ENCODE assay signal across 29 mouse cellular contexts in genomic region chr4:123215367-123215766, GRCm38 (mm10). TPM values are rescaled to one million over a fixed set of nuclear protein-coding genes. Genes with fewer than 3 reads are reported as not detected.
DNase-seq lines count a peak whose midpoint lies in the region; ATAC-seq lines count a peak whose summit lies in the region.
"Had no signal": no experiment of that assay in that cellular context is flagged by ENCODE, and none has a peak within 500 bp of the region (broad histone marks: within the 10 kb centered on the region; RNA-seq: fewer than 3 reads in every experiment).

No protein-coding gene starts in this region.

- H3K9me3 ChIP-seq in hindbrain, embryonic 15.5 days, result no peaks in the 10 kb centered on the region
- H3K9me3 ChIP-seq in hindbrain, embryonic 12.5 days (replicated peaks), result no peaks in the 10 kb centered on the region
- no peaks in the 10 kb centered on the region for H3K9me3 ChIP-seq in forebrain, embryonic 15.5 days
- H3K9me3 ChIP-seq in midbrain, embryonic 15.5 days, result no peaks in the 10 kb centered on the region
- H3K9me3 ChIP-seq: embryonic facial prominence, embryonic 13.5 days; intestine, embryonic 15.5 days; limb, embryonic 10.5 days; limb, embryonic 15.5 days had no signal

- H3K27me3 ChIP-seq in hindbrain, embryonic 15.5 days, result no peaks in the 10 kb centered on the region
- 0 out of 2 replicates have a peak, but pooled peaks cover 4% of the 10 kb centered on the region for H3K27me3 ChIP-seq in hindbrain, embryonic 12.5 days
- no peaks in the 10 kb centered on the region for H3K27me3 ChIP-seq in forebrain, embryonic 15.5 days
- H3K27me3 ChIP-seq in midbrain, embryonic 15.5 days (replicated peaks), result no peaks in the 10 kb centered on the region
- H3K27me3 ChIP-seq: intestine, embryonic 15.5 days had no signal

- H3K4me1 ChIP-seq in hindbrain, embryonic 15.5 days (replicated peaks), result peaks cover 7% of the 10 kb centered on the region
- H3K4me1 ChIP-seq in hindbrain, embryonic 12.5 days, result peaks cover 8% of the 10 kb centered on the region
- H3K4me1 ChIP-seq in forebrain, embryonic 15.5 days, result no peaks in the 10 kb centered on the region; the same call in 1 of the 2 replicates
- peaks cover 16% of the 10 kb centered on the region for H3K4me1 ChIP-seq in midbrain, embryonic 15.5 days
- H3K4me1 ChIP-seq: embryonic facial prominence, embryonic 13.5 days; intestine, embryonic 15.5 days had no signal

- H3K36me3 ChIP-seq in hindbrain, embryonic 15.5 days, result no peaks in the 10 kb centered on the region
- no peaks in the 10 kb centered on the region for H3K36me3 ChIP-seq in hindbrain, embryonic 12.5 days
- H3K36me3 ChIP-seq in forebrain, embryonic 15.5 days, result no peaks in the 10 kb centered on the region
- no peaks in the 10 kb centered on the region for H3K36me3 ChIP-seq in midbrain, embryonic 15.5 days (replicated peaks)
- H3K36me3 ChIP-seq: embryonic facial prominence, embryonic 13.5 days; intestine, embryonic 15.5 days; limb, embryonic 10.5 days; limb, embryonic 15.5 days had no signal

- H3K4me2 ChIP-seq in hindbrain, embryonic 15.5 days, result no peak overlapping the region
- H3K4me2 ChIP-seq in hindbrain, embryonic 12.5 days (replicated peaks), result no peak overlapping the region
- no peak overlapping the region for H3K4me2 ChIP-seq in forebrain, embryonic 15.5 days (replicated peaks)
- no peak overlapping the region for H3K4me2 ChIP-seq in midbrain, embryonic 15.5 days
- H3K4me2 ChIP-seq: embryonic facial prominence, embryonic 13.5 days; hindbrain, embryonic 14.5 days; intestine, embryonic 15.5 days; limb, embryonic 15.5 days; lung, embryonic 14.5 days had no signal

- WGBS in hindbrain, embryonic 15.5 days, result 53% methylated on average over 1 of the region's 1 CpGs
- 82% methylated on average over 1 of the region's 1 CpGs for WGBS in hindbrain, embryonic 12.5 days
- 65% methylated on average over 1 of the region's 1 CpGs for WGBS in forebrain, embryonic 15.5 days
- 30% methylated on average over 1 of the region's 1 CpGs for WGBS in midbrain, embryonic 15.5 days

- H3K4me3 ChIP-seq in hindbrain, embryonic 15.5 days, result no peak overlapping the region
- no peak overlapping the region for H3K4me3 ChIP-seq in hindbrain, embryonic 12.5 days
- no peak overlapping the region for H3K4me3 ChIP-seq in forebrain, embryonic 15.5 days
- H3K4me3 ChIP-seq in midbrain, embryonic 15.5 days, result no peak overlapping the region
- H3K4me3 ChIP-seq: embryonic facial prominence, embryonic 13.5 days; intestine, embryonic 15.5 days; limb, embryonic 10.5 days; limb, embryonic 15.5 days had no signal

- H3K27ac ChIP-seq in hindbrain, embryonic 15.5 days (replicated peaks), result no peak overlapping the region
- no peak overlapping the region for H3K27ac ChIP-seq in hindbrain, embryonic 12.5 days
- peak overlapping the region; percentile 55 for H3K27ac ChIP-seq in forebrain, embryonic 15.5 days (replicated peaks)
- peak overlapping the region; percentile 52; the same call in 1 of the 2 replicates for H3K27ac ChIP-seq in midbrain, embryonic 15.5 days
- H3K27ac ChIP-seq: embryonic facial prominence, embryonic 13.5 days; hindbrain, embryonic 14.5 days; intestine, embryonic 15.5 days; kidney, postnatal 0 days; limb, embryonic 10.5 days; limb, embryonic 15.5 days; liver, embryonic 14.5 days had no signal

- intact Hi-C loops in heart, postnatal 14 days (cut with DNase I), result loop anchor here (5.0 kb wide), 1 partner anchor 58 kb away; no protein-coding TSS in a partner anchor

- peak; percentile 36; the same call in 1 of the 2 replicates for ATAC-seq in hindbrain, embryonic 15.5 days (ENCODE audit: low FRiP score, low read depth)
- no peak for ATAC-seq in hindbrain, embryonic 12.5 days (ENCODE audit: low FRiP score)
- ATAC-seq in forebrain, embryonic 15.5 days (replicated peaks), result peak; percentile 57
- ATAC-seq in midbrain, embryonic 15.5 days (replicated peaks), result peak; percentile 50; the same call in 1 of the 2 replicates
- ATAC-seq: intestine, embryonic 15.5 days had no signal

- DNase-seq in MN1 (ENCODE audit: low spot score), result peak; percentile 50
- no peak for DNase-seq in urinary bladder, postnatal 10 days (ENCODE audit: low spot score)
- DNase-seq in heart, postnatal 14 days, result no peak
- DNase-seq: adrenal gland, postnatal 14 days; cerebellum, adult 18-20 months; cerebellum, postnatal 10 days; gastrocnemius, postnatal 10 days; kidney, adult 8-10 months; kidney, postnatal 4 days; lung, embryonic 14.5 days; lung, postnatal 14 days; right cerebral cortex, postnatal 4 days; thymus, adult 2 months; thymus, postnatal 36 days had no signal

- H3K9ac ChIP-seq in hindbrain, embryonic 15.5 days, result no peak overlapping the region
- H3K9ac ChIP-seq in hindbrain, embryonic 12.5 days, result no peak overlapping the region
- H3K9ac ChIP-seq in forebrain, embryonic 15.5 days (replicated peaks), result no peak overlapping the region
- H3K9ac ChIP-seq in midbrain, embryonic 15.5 days, result no peak overlapping the region
- H3K9ac ChIP-seq: embryonic facial prominence, embryonic 13.5 days; hindbrain, embryonic 14.5 days; intestine, embryonic 15.5 days; limb, embryonic 15.5 days; liver, embryonic 14.5 days; lung, embryonic 14.5 days had no signal

RNA-seq across cellular contexts. Expression of gene Nt5c1a, which starts 14.1 kb away (rescaled TPM):
- 0.16 and 0.30 TPM in 2 replicates for polyA plus RNA-seq in hindbrain, embryonic 15.5 days (2015; fragmentation: Nextera tagmentation; extraction: Ambion mirVana)
- polyA plus RNA-seq in hindbrain, embryonic 12.5 days (2016; fragmentation: Nextera tagmentation; extraction: Ambion mirVana), result not detected in 2 replicates
- polyA plus RNA-seq in forebrain, embryonic 15.5 days (2015; fragmentation: Nextera tagmentation; extraction: Ambion mirVana), result 0.15 TPM in 1 of 2 replicates, not detected in the other
- polyA plus RNA-seq in midbrain, embryonic 15.5 days (2015; fragmentation: Nextera tagmentation; extraction: Ambion mirVana), result 0.32 TPM in 1 of 2 replicates, not detected in the other
- 10 to 100 TPM; 37.2 to 47.6 TPM for total RNA-seq in heart, postnatal 14 days (2021)
- total RNA-seq: common myeloid progenitor, adult 5-6 weeks; MEL; neutrophil, adult 5-6 weeks had no signal
- polyA plus RNA-seq: embryonic facial prominence, embryonic 13.5 days; hindbrain, embryonic 14.5 days; intestine, embryonic 15.5 days; limb, embryonic 10.5 days; limb, embryonic 15.5 days; liver, embryonic 14.5 days; lung, embryonic 14.5 days; neural tube, embryonic 11.5 days had no signal

RNA-seq across cellular contexts. Expression of gene Heyl, which starts 18.0 kb away (rescaled TPM):
- 6.4 and 6.5 TPM in 2 replicates for polyA plus RNA-seq in hindbrain, embryonic 15.5 days (2015; fragmentation: Nextera tagmentation; extraction: Ambion mirVana)
- 8.6 and 10.1 TPM in 2 replicates for polyA plus RNA-seq in hindbrain, embryonic 12.5 days (2016; fragmentation: Nextera tagmentation; extraction: Ambion mirVana)
- 4.3 TPM in 2 replicates for polyA plus RNA-seq in forebrain, embryonic 15.5 days (2015; fragmentation: Nextera tagmentation; extraction: Ambion mirVana)
- polyA plus RNA-seq in midbrain, embryonic 15.5 days (2015; fragmentation: Nextera tagmentation; extraction: Ambion mirVana), result 6.9 and 7.0 TPM in 2 replicates
- 10 to 100 TPM; 21.4 to 21.6 TPM for total RNA-seq in heart, postnatal 14 days (2021)
- total RNA-seq: common myeloid progenitor, adult 5-6 weeks; MEL; neutrophil, adult 5-6 weeks had no signal

RNA-seq across cellular contexts. Expression of gene Hpcal4, which starts 32.3 kb away (rescaled TPM):
- 40.1 and 44.3 TPM in 2 replicates for polyA plus RNA-seq in hindbrain, embryonic 15.5 days (2015; fragmentation: Nextera tagmentation; extraction: Ambion mirVana)
- 2.7 and 3.7 TPM in 2 replicates for polyA plus RNA-seq in hindbrain, embryonic 12.5 days (2016; fragmentation: Nextera tagmentation; extraction: Ambion mirVana)
- 25.3 and 28.3 TPM in 2 replicates for polyA plus RNA-seq in forebrain, embryonic 15.5 days (2015; fragmentation: Nextera tagmentation; extraction: Ambion mirVana)
- 48.0 and 52.8 TPM in 2 replicates for polyA plus RNA-seq in midbrain, embryonic 15.5 days (2015; fragmentation: Nextera tagmentation; extraction: Ambion mirVana)
- under 1 TPM; 0.07 to 0.26 TPM for total RNA-seq in heart, postnatal 14 days (2021)
- total RNA-seq: common myeloid progenitor, adult 5-6 weeks; MEL; neutrophil, adult 5-6 weeks had no signal
- polyA plus RNA-seq: liver, embryonic 14.5 days had no signal

RNA-seq across cellular contexts. Expression of gene Pabpc4, which starts 46.8 kb away (rescaled TPM):
- 27.7 and 32.2 TPM in 2 replicates for polyA plus RNA-seq in hindbrain, embryonic 15.5 days (2015; fragmentation: Nextera tagmentation; extraction: Ambion mirVana)
- polyA plus RNA-seq in hindbrain, embryonic 12.5 days (2016; fragmentation: Nextera tagmentation; extraction: Ambion mirVana), result 36.1 and 36.4 TPM in 2 replicates
- 28.4 and 32.0 TPM in 2 replicates for polyA plus RNA-seq in forebrain, embryonic 15.5 days (2015; fragmentation: Nextera tagmentation; extraction: Ambion mirVana)
- 30.5 and 31.8 TPM in 2 replicates for polyA plus RNA-seq in midbrain, embryonic 15.5 days (2015; fragmentation: Nextera tagmentation; extraction: Ambion mirVana)
- 100 to 1,000 TPM; 255 to 289 TPM for total RNA-seq in heart, postnatal 14 days (2021)

Comparison
In these comparisons a context has a peak if more than half of its experiments do, and no peak if none do; other contexts are left out.
1. H3K27ac ChIP-seq: peak in forebrain, embryonic 15.5 days (single experiment) and midbrain, embryonic 15.5 days (single experiment); none in hindbrain, embryonic 15.5 days (single experiment) and hindbrain, embryonic 12.5 days (single experiment).